Mouse (Mus musculus) liver, embryonic 14.5 days (tissue): ENCODE results near the gene Daam2.

ENCODE experiments used
- CTCF ChIP-seq: IDR thresholded peaks from 2 replicates; pipeline ENCODE4 v1.5.1; 2016; ENCODE audit warnings: antibody characterized with exemption, low read depth, control low read depth
- EP300 ChIP-seq: IDR thresholded peaks from 2 replicates; pipeline ENCODE4 v1.6.1; 2016; ENCODE audit warnings: antibody characterized with exemption, low read depth

GRCm38 (mm10) chr17:49551465-49551864, 12.7 kb downstream of the Daam2 start:
- TF ChIP-seq CTCF (no peak), EP300 (no peak)
